Mouse (Mus musculus): ENCODE data around the gene Tnp1.

DNA sequence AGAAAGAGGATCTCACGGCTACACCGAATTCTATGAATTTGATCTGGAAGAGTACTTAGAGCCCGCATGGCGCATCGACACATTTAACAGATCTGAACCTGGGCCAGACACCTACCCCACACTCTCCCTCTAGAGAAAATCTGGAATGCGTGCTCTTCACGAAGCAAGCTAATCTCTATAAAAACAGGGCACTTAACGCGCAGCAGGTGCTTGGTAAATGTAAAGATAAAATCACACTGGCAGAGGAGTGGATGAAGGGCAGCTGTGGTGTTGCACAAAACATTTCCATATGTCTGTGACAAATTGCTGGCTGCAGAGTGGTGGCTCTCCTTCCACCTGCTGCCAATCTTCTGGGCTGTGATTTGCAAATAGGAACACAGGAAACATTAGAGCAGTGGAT, 36.8 kb downstream of the Tnp1 start:
- TF ChIP-seq CTCF (IDR thresholded peaks at IDR 0.05; ENCODE audit: control insufficient read depth, insufficient read depth, low read length) = no peak
- no peak for TF ChIP-seq POLR2A (IDR thresholded peaks at IDR 0.05; ENCODE audit: borderline replicate concordance, control insufficient read depth, low read depth, low read length)

Measured in bone marrow, adult 2 months (tissue).